Mouse (Mus musculus) lung, adult 18-20 months (tissue): ENCODE data around the gene Igdcc3.
"Not testable (repeated sequence)": the region's sequence is repeated elsewhere in the genome, so short reads cannot be mapped to it uniquely, and the experiment has no call there.

ENCODE experiments used
- DNase-seq, 2 experiments: peaks; one replicate each; pipeline ENCODE4 v3.0.0; 2022; ENCODE audit warnings: mixed read lengths in 2 of 2

The Igdcc3 gene

GRCm38 (mm10) chr9:65207041-65207815 lies 66.2 kb downstream of the Igdcc3 start:
- not testable (repeated sequence) for DNase-seq

GRCm38 (mm10) chr9:65208293-65209179 lies 67.5 kb downstream of the Igdcc3 start:
- DNase-seq, result no peak

GRCm38 (mm10) chr9:65211598-65211997 lies 70.6 kb downstream of the Igdcc3 start:
- DNase-seq, result no peak

DNA sequence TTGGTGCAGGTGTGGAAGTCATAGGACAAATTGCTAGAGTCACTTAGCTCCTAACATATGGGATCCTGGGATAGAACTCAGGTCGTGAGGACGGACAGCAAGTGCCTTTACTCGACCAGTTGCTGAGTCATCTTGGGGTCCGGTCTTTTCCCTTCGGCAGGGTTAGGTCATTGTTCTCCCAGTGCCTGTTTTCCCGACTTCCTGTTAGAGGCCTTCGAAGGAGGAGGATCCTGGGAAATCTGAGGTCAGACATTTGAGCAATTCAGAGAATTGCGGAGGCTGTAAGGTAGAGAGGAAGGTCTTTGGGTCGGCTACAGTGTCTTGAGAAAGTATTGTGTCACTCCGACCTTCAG lies 73.4 kb downstream of the Igdcc3 start:
- peak; percentile 58 to 75 for DNase-seq

DNA sequence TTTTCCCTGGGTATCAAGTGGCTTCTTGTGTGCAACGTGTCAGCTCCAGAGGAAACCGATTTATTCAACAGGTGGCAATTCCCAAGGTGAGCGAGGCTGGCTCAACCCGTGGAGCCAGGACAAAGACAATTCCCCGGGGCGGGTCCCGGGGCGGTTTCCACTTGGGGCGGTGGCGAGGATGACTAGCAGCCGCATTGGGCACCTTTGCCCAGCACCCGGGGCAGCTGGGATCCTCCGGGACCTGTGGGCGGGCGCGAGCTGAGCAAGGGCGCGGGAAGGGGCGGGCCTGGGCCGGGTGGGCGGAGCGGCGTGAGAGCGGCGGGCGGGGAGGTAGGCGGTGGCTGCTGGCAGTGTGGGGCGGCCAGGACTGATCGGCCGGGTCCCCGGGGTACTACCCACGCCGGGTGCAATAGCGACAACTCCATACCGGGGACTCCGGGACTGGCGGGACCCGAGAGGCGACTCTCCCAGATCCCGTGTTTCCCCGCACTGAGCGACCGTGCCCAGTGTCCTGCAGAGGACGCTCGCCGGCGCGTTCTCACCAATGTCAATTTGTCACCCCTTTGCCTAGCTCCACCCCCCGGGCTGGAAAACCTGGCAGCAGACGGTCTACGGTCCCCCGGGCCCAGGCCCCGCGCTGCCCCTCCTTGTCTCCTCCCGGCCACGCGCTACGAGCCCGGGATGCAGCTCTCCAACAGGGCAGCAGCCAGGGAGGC lies 73.9 kb downstream of the Igdcc3 start:
- peak; percentile 90 to 92 for DNase-seq

- peak; percentile 22 to 36 for DNase-seq
These were observed 74.6 kb downstream of the Igdcc3 start for GRCm38 (mm10) chr9:65215494-65216126.

DNA sequence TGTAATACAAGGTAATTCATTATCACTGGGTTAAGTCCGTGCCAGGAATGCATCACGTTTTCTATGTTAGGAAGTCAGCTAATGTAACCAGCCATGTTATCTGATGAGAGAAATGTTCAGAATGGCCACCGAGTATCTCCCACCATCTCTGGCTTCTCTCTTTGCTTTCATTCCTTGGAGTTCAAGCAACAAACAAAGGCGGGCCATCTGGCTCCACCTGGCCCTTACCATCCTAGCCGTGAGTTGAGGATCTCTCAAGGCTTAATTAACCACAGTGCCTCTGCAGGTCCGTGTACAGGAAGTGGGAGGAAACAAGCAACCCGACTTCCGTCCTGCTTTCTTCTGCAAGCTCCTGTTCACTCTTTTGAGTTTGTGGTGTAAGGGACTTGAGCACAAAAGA lies 76.0 kb downstream of the Igdcc3 start:
- no peak for DNase-seq

GRCm38 (mm10) chr9:65217661-65218060 lies 76.7 kb downstream of the Igdcc3 start:
- DNase-seq, result no peak

DNA sequence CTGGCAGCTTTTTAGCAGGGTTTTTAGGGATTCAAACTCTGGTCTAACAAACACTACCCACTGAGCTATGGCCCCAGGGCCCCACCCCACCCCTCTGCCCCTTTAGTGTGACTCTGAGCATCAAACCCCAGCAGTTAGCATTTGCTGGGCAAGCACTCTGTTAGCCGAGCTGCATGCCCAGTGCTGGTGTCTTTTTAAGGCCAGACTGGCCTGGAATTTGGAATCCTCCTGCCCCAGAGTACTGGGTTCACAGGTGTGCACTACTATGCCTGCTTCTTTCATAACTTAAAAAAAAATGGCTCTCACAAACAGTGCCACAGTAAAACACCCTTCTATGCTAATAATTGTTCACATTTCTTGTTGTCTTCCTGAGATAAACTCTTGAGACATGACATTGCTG lies 77.9 kb downstream of the Igdcc3 start:
- DNase-seq, result no peak

DNA sequence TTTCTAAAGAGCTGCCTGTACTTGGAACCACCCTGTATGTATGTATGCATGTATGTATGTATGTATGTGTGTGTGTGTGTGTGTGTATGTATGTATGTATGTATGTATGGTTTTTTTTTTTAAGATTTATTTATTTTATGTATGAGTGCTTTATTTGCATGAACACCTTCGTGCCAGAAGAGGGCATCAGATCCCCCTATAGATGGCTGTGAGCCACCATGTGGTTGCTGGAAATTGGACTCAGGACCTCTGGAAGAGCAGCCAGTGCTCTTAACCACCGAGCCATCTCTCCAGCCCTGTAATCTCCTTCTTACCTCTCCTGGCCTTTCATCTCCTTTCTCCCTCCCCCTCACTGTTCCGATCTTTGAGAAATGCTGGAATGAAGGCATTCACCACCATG lies 79.4 kb downstream of the Igdcc3 start:
- not testable (repeated sequence) for DNase-seq

DNA sequence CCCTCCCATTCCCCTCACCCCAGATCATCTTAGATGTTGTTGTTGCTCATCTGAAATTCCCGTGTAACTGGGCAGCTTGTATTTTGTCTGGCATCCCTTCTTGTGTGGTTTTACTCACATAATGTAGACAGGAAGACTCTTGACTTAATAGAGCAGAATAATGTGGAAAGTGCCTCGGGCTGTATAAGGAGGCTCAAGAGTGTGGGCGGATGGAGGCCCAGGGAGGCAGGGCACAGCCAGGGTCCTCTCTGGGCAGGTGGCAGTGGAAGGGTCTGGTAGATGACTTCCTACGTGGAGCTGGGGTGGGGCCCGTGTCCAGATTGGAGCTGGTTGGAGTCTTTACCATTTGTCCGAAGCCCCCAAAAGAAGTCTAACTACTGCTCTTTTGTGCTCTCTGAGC lies 82.9 kb downstream of the Igdcc3 start:
- DNase-seq, result no peak

GRCm38 (mm10) chr9:65225795-65226194 lies 84.8 kb downstream of the Igdcc3 start:
- peak in 1 of 2 experiments; percentile 42 for DNase-seq

DNA sequence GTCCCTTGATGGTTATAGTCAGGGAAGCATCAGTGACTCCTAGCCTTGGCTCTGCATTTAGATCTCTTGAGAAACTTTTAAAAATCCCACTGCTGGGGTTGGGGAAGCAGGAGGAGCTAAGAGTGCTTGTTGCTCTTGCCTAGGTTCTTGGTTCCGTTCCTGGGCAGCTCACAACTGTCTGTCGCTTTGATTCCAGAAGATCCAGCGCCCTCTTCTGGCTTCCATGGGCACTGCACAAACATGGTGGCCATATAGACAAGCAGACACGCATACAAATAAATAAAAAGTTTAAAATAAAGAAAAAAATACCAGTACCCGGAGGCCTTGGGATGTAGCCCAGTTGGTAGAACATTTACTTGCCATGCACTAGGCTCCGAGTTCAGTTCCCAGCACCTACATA lies 89.3 kb downstream of the Igdcc3 start:
- no peak for DNase-seq

- no peak for DNase-seq
These were observed 90.3 kb downstream of the Igdcc3 start for GRCm38 (mm10) chr9:65231284-65231683.

DNA sequence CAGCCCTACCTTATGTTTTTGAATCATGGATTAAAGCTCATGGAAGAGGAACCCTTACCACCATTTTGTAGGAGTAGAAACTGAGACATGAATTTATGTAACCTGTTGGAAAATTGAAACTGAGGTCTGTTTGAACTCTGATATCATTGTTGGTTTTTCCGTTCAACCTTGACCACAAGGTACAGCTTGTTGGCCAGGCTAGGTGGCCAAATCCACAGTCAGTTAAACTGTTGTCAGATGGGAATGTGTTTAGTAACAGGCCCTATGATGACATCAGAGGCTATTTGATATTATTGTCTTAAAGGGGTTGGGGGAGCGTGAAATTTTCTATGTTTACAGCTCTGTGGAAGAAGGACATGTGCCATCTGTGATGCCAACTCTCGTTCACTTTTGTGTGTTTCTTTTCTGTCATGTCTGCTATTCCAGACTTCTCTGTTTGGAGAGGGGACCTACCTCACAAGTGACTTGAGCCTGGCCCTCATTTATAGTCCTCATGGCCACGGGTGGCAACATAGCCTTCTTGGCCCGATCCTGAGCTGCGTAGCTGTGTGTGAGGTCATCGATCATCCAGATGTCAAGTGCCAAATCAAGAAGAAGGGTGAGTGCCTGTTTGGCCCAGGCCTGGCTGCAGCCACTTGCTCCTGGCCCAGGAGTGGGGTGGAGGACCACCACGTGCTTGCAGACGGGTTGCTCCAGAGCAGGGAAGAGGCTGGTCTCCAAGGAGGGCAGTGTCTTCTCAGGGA lies 92.4 kb downstream of the Igdcc3 start:
- no peak for DNase-seq

DNA sequence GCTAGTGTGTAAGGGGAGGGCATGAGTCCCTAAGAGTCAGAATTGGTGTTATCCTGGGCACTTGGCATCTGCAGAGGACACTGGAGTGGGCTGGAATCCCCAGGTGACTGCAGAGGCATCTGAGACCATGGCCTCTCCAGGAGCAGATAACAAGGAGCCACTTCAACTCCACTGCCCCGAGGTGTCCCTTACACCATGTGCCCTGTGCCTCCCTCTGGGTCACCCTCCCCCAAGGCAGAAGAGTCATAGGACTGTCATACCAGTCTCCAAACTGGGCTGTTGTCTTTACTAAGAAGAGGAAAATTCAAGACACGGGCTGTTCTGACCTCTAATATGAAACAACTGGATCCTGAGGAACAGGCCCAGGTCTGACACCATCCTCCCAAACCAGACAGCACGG lies 93.7 kb downstream of the Igdcc3 start:
- no peak for DNase-seq
